Comparison of ENCODE assay signal across 10 mouse cellular contexts in the genomic region with DNA sequence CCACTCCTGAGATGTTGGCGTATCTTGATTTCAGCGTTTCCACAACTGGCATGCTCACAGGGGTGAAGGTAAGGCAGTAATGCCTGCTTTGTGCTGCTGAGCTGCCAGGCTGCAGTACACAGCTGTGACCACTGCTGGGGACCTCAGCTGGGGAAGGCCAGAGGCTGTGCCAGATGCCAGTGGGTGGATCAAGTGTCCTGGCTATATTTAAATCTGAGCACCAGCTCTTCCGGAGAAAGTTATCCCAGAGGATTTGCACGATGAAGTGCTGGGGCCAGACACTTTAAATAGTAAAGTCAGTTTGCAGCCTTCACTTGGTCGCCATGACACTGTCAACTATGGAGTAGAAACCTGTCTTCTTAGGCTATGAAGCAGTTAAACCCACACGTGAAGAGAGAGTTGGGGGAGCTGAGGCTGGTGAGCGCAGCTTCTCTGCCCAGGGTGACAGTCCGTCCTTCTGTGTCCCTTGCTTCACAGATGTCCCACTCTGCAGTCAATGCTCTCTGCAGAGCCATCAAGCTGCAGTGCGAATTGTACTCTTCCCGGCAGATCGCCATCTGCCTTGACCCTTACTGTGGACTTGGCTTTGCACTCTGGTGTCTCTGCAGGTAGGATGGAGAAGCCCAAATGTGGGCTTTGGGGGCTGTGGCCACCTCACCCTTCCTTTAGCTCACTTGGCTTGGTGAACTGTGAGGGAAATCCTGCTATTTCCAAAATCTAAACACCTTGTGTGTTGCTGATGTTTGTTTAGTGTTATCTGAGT. TPM values are rescaled to one million over a fixed set of nuclear protein-coding genes. Genes with fewer than 3 reads are reported as not detected.
DNase-seq lines count a peak whose midpoint lies in the region; ATAC-seq and TF ChIP-seq lines count a peak whose summit lies in the region.
"Had no signal": no experiment of that assay in that cellular context is flagged by ENCODE, and none has a peak within 500 bp of the region (broad histone marks: within the 10 kb centered on the region; RNA-seq: fewer than 3 reads in every experiment).

No protein-coding gene starts in this region.

- 74% methylated on average over 11 of the region's 11 CpGs for WGBS in hindbrain, postnatal 0 days
- 92% methylated on average over 11 of the region's 11 CpGs for WGBS in hindbrain, embryonic 13.5 days
- 61% methylated on average over 11 of the region's 11 CpGs for WGBS in heart, embryonic 13.5 days

- no peak overlapping the region for H3K4me3 ChIP-seq in hindbrain, postnatal 0 days (ENCODE audit: low read length)
- no peak overlapping the region for H3K4me3 ChIP-seq in hindbrain, embryonic 13.5 days
- no peak overlapping the region for H3K4me3 ChIP-seq in cortical plate, adult 2 months (ENCODE audit: insufficient read depth, low read length)
- peak overlapping the region; percentile 16; the same call in 1 of the 2 replicates for H3K4me3 ChIP-seq in heart, embryonic 13.5 days
- H3K4me3 ChIP-seq: liver, embryonic 15.5 days had no signal

- H3K4me2 ChIP-seq in hindbrain, postnatal 0 days (ENCODE audit: low read depth, low read length) = no peak overlapping the region
- H3K4me2 ChIP-seq in hindbrain, embryonic 13.5 days = no peak overlapping the region
- H3K4me2 ChIP-seq in heart, embryonic 13.5 days = peak overlapping the region; percentile 61
- H3K4me2 ChIP-seq: liver, embryonic 15.5 days had no signal

- H3K27ac ChIP-seq in hindbrain, postnatal 0 days = peak overlapping the region; percentile 1; the same call in 1 of the 2 replicates
- H3K27ac ChIP-seq in hindbrain, embryonic 13.5 days = no peak overlapping the region
- peak overlapping the region; percentile 85 for H3K27ac ChIP-seq in cortical plate, adult 2 months (ENCODE audit: insufficient read depth, low read length)
- peak overlapping the region; percentile 99 for H3K27ac ChIP-seq in heart, embryonic 13.5 days (replicated peaks)
- H3K27ac ChIP-seq: liver, embryonic 15.5 days had no signal

- H3K4me1 ChIP-seq in hindbrain, postnatal 0 days (ENCODE audit: insufficient read depth, low read length) = no peaks in the 10 kb centered on the region
- no peaks in the 10 kb centered on the region for H3K4me1 ChIP-seq in hindbrain, embryonic 13.5 days (replicated peaks)
- peaks cover 27% of the 10 kb centered on the region for H3K4me1 ChIP-seq in cortical plate, adult 2 months (ENCODE audit: control insufficient read depth, insufficient read depth, low read length)
- H3K4me1 ChIP-seq in heart, embryonic 13.5 days = peaks cover 56% of the 10 kb centered on the region
- H3K4me1 ChIP-seq: liver, embryonic 15.5 days had no signal

- peak; percentile 22; the same call in 1 of the 2 replicates for TF ChIP-seq CTCF in hindbrain, postnatal 0 days (IDR thresholded peaks at IDR 0.05; ENCODE audit: low read depth)
- TF ChIP-seq CTCF in cortical plate, adult 2 months (IDR thresholded peaks at IDR 0.05; ENCODE audit: extremely low read depth, insufficient read depth, low read length) = no peak

- peak; percentile 8 for DNase-seq in hindbrain, postnatal 0 days (ENCODE audit: low spot score)
- DNase-seq in adipocyte (ENCODE audit: low spot score) = peak; percentile 43
- DNase-seq in B cell, adult 2 months = no peak
- no peak for DNase-seq in ovary, postnatal 10 days (ENCODE audit: low spot score)
- no peak for DNase-seq in layer of hippocampus, adult 18-20 months (ENCODE audit: low spot score in 2 of 2)

- no peaks in the 10 kb centered on the region for H3K9me3 ChIP-seq in hindbrain, postnatal 0 days (ENCODE audit: low read length)
- no peaks in the 10 kb centered on the region for H3K9me3 ChIP-seq in hindbrain, embryonic 13.5 days
- H3K9me3 ChIP-seq in heart, embryonic 13.5 days = no peaks in the 10 kb centered on the region
- H3K9me3 ChIP-seq: liver, embryonic 15.5 days had no signal

- H3K27me3 ChIP-seq in hindbrain, postnatal 0 days (ENCODE audit: insufficient read depth, low read length) = no peaks in the 10 kb centered on the region
- no peaks in the 10 kb centered on the region for H3K27me3 ChIP-seq in hindbrain, embryonic 13.5 days
- no peaks in the 10 kb centered on the region for H3K27me3 ChIP-seq in heart, embryonic 13.5 days (replicated peaks)
- H3K27me3 ChIP-seq: liver, embryonic 15.5 days had no signal

- H3K36me3 ChIP-seq in hindbrain, postnatal 0 days (ENCODE audit: insufficient read depth, low read length) = peaks cover 69% of the 10 kb centered on the region
- H3K36me3 ChIP-seq in hindbrain, embryonic 13.5 days = peaks cover 89% of the 10 kb centered on the region
- H3K36me3 ChIP-seq in heart, embryonic 13.5 days = peaks cover 84% of the 10 kb centered on the region

- no peak for TF ChIP-seq POLR2A in cortical plate, adult 2 months (IDR thresholded peaks at IDR 0.05; ENCODE audit: extremely low read depth, insufficient read depth, low read length)

- no peak overlapping the region for H3K9ac ChIP-seq in hindbrain, postnatal 0 days (replicated peaks; ENCODE audit: low read length)
- H3K9ac ChIP-seq in hindbrain, embryonic 13.5 days = no peak overlapping the region
- H3K9ac ChIP-seq in heart, embryonic 13.5 days = peak overlapping the region; percentile 67
- H3K9ac ChIP-seq: liver, embryonic 15.5 days had no signal

- ATAC-seq in hindbrain, postnatal 0 days = 0 out of 2 replicates have a peak, but pooled peaks have one; percentile 24
- no peak for ATAC-seq in hindbrain, embryonic 13.5 days (ENCODE audit: low FRiP score)
- no peak for ATAC-seq in heart, embryonic 13.5 days (ENCODE audit: extremely low read depth, insufficient number of reproducible peaks, low FRiP score, low TSS enrichment)
- ATAC-seq: CD4-positive, CD25-positive, alpha-beta regulatory T cell, adult 4 months had no signal

RNA-seq across cellular contexts. Expression of gene Atf1, which starts 28.5 kb away (rescaled TPM):
- 5.9 and 9.8 TPM in 2 replicates for total RNA-seq in hindbrain, postnatal 0 days (2014; rRNA removed)
- polyA plus RNA-seq in hindbrain, postnatal 0 days (2015; fragmentation: Nextera tagmentation; extraction: Ambion mirVana) = 11.7 and 14.1 TPM in 2 replicates
- 17.5 and 17.7 TPM in 2 replicates for polyA plus RNA-seq in hindbrain, embryonic 13.5 days (2015; fragmentation: Nextera tagmentation; extraction: Ambion mirVana)
- polyA plus RNA-seq in cortical plate, adult 2 months (2012; rRNA removed) = 13.4 and 14.3 TPM in 2 replicates
- 30.3 and 34.4 TPM in 2 replicates for polyA plus RNA-seq in heart, embryonic 13.5 days (2015; fragmentation: Nextera tagmentation; extraction: Ambion mirVana)
- 10 to 100 TPM; 20.3 to 23.4 TPM for total RNA-seq in layer of hippocampus, adult 18-20 months (2021)

Comparison
In these comparisons a context has a peak if more than half of its experiments do, and no peak if none do; other contexts are left out.
1. DNase-seq: peak in hindbrain, postnatal 0 days (single experiment) and adipocyte (single experiment); none in B cell, adult 2 months (0 of 2), ovary, postnatal 10 days (single experiment) and layer of hippocampus, adult 18-20 months (0 of 2).